Mouse (Mus musculus) A20 (cell line): ENCODE measurements around the gene Cldn9.
A peak's percentile ranks its signal among the peaks of the same experiment; 100 is the strongest.

Experiments used
- DNase-seq: peaks from one replicate; pipeline ENCODE4 v3.0.0-alpha.2; 2011; ENCODE audit warnings: low read depth, low spot score

The Cldn9 gene

DNA sequence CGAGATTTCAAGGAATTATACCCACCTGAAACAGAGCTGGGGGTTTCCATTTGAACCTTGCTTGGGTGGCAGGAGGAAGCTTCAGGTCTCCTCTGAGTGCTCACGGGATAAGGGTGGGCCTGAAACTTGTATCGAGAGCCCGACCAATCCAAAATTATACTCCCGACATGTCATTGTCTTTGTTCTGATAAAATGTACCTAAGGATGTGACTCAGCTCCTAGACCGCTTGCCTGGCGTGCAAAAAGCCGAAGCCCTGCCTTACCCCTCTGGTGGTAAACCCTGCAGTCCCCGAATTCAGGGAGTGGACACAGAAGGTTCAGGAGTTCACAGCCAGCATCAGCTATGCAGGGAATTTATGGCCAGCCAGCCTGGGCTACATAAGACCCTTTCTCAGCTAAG, 3.5 kb downstream of the Cldn9 start:
- DNase-seq = no peak

DNA sequence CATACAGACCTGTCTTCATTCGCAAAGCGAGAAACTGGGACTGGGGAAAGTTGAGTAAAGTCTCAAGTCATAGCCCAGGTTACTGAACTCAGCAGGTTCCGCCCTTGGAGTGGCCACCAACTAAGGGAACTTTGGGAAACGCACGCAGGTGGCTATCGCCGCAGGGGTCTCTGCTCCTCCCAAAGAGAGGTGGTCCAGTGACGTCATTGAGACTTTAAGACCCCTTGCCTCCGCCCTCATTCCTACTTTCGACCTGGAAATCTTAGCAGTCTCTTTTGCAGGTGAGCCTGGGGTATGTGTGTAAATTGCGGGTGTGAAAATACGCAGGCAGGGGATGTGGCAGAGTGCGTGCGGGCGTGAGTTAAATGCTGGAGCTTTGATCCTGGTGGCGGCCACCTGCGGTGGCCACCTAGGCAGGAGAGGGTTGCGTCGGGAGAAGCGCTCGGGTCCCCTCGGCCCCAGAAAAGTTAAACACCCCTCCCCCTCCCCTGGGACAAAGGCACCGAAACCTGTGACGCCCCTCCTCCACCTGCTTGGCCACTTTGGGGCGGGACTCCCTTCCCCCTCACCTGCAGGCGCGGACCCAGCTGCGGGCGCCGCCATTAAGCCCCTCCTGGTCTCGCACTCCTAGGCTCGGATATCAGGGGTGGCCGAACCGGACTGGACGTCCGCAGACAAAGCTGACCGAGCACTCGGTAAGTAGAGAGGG, 4.5 kb downstream of the Cldn9 start, which contains the start of gene Cldn6:
Cldn6 (plus strand) TSS at position 123 of the 709 bp plus-strand sequence.
- DNase-seq = no peak

DNA sequence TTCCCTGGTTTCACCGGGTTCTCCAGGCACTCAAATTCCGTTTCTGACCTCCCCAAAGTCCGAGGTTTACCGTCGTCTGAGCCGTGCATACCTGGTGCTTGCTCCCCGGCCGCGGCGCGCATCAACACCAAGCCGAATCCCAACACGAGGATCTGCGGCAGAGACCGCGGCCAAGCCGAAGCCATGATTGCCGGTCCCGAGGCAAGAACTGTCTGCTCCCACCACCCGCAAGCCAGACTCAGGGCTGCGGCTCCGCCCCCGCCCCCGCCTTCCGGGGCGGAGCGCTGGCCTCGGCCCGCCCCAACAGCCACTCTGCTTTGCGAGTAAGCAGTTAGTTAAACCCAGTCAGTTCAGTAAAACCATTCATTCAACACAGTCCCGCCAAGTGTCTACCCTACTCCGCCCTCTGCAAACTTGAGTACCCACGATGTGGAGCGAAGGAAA, 6.6 kb downstream of the Cldn9 start, which contains the start of gene Tnfrsf12a:
Tnfrsf12a (minus strand) TSS at position 233 of the 444 bp plus-strand sequence.
- peak; percentile 92 for DNase-seq

DNA sequence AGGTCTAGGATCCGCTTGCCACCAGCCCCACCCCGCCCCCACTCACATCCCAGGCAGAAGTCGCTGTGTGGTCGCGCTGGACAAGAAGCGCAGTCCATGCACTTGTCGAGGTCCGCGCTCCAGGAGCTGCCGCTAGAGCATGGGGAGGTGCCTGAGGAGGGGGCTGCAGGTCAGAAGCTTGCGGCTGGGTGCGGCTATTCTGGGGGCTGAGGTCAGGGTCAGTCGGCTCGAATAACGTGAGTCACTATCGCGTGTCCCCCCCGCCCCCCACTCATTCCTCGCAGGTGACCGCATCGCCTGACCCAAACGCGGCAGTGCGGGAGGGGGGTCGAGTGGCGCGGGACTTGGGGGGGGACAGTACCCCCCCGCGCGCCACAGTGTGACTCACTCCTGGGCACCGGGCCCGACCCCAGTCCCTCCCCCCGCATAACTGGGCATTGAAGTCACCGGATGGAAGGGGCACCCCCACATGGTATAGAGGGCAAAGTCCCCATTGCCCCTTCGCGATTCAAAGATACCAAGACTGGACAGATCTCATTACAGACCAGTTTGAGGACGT, 7.3 kb downstream of the Cldn9 start:
- no peak for DNase-seq

DNA sequence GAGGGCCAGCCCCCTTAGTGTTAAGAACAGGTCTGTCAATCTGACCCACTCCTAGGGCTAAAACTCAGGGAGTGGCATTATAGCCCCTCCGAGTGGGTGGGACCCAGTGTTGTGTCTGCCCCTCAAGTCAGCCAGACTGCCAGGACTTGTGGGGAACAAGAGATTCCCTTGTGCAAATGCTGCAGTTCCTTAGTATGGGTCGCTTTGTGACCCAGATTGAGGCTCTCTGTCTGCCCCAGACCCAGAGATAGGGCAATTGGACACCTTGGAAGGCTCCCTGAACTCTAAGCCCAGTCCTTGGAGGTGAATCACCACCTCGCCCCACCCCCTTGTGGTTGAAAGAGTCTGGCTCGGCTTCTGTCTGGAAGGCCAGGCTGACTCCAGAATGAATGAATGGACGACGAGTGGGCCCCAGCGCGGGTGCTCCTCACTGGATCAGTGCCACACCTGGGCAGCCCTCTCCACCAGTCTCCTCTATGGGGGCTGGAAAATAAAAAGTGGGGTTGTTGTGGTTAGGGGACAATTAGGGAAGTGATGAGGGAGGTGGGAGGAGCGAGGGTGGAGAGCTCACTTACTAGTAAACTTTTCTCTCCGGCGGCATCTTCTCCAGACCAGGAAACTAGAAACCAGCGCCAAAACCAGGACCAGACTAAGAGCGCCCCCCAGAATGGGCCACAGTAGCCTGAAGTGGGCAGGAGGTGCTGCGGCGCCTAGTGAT, 8.1 kb downstream of the Cldn9 start:
- DNase-seq = peak; percentile 33

DNA sequence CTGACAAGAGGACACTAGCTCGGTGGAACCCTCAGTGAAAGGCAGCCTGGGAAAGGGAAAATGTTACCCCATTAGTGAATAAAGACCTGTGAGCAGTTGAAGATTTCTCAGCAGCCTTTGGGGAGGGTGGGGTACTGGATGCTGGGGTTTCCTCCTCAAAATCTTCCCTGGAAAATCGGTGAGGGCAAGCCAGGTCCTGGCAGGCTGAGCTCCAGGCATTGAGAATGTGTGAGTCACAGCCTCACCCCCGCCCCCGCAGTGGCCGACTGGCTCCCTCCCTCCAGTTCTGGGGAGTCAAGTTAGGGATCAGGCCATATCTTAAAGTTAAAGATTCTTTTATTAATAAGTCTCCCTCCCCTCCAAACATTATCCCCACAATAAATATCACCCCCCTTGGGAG, 8.7 kb downstream of the Cldn9 start:
- DNase-seq = no peak

DNA sequence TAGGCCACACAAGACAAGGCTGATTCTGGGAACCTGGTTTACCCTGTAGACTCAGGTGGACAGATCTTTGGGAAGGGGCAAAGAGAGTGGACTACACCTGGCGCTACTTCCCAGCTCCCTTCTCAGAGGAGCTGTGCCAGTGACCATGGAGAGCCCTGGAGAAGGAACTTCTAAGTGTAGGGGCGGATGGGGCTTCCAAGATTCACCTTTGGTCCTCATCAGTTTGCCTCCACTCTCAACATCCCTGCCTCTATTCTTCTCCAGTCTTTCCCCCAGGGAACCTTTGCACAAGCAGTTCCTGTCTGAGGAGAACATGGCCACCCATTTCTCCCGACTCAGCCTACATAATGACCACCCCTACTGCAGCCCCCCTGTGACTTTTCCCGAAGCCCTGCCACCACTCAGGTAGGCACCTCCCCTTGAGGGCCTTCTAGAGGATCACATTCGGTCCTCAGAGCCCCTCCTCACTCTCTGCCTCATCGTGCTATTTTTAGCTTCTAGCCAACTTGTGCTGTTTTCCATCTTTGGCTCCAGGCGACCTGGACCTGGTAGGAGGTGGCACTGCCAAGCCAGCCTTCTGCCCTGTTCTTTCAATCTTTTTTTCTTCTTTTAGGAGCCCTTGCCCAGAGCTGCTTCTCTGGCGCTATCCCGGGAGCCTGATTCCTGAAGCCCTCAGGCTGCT, 9.4 kb downstream of the Cldn9 start:
- peak; percentile 14 for DNase-seq

DNA sequence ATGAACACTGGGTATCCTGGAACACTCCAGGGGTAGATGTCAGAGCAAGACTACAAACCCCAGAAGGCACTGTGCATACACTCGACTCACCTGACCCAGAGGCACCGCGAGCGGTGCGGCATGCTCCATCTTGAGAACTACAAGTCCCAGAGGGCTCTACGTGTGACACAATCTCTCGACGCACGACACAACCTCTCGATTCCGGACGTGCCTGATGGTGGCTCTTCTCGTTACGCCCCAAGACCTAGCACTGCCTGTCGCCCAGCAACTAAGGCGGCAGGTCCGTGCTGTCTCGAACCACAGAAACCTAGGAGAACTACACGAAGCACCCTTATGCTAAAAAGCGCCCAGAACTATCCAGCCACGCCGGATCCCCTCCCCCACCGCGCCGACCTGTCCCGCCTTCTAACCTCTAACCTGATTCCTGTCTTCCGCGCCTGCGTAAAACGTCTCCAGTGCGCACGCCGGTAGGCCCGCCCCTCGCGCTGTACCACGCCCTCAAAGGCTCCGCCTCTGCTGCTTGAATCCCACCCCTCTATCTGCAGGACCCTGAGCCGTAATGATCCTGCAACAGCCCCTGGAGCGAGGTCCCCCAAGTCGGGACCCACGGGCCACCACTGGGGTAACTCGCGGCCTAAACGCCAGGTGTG, 10.3 kb downstream of the Cldn9 start, which contains the start of the genes Hcfc1r1 and Thoc6:
Hcfc1r1 (plus strand) TSS at position 173 of the 650 bp plus-strand sequence.
Thoc6 (minus strand) TSS at position 459 of the 650 bp plus-strand sequence.
- peak; percentile 98 for DNase-seq

DNA sequence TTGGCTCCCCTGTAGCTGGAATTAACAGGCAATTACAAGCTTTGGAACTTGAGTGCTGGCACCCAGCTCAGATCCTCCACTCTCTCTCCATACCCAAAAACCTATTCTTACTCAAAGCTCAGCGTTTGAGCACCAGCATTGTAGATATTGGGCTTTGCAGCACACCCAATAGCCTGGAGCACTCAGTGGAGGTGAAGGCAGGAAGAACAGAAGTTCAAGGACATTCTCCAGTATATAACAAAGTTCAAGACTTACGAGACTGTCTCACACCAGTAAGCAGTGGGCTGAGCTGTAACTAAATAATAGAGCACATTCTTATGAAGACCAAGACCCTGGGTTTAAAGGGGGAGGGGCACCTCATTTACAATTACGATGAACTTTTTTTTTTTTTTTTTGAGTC, 11.1 kb downstream of the Cldn9 start:
- DNase-seq = peak; percentile 9

DNA sequence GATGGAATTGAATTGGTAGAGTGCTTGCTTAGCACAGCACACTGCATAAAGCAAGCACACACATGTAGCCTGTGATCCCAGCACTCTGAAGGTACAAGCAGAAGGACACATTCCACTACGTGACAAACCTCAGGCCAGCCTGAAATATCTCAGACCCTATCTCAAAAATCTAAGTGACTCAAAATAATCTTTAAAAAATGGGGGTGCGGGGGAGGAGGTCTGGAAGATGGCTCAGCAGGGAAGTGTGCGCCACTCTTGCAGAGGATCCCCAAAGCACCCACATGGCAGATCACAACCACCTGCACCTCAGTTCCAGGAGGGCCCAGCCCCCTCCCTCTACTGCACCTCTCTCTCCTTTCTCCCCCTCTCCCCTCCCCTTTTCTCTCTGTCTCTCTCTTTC, 12.3 kb downstream of the Cldn9 start:
- no peak for DNase-seq

DNA sequence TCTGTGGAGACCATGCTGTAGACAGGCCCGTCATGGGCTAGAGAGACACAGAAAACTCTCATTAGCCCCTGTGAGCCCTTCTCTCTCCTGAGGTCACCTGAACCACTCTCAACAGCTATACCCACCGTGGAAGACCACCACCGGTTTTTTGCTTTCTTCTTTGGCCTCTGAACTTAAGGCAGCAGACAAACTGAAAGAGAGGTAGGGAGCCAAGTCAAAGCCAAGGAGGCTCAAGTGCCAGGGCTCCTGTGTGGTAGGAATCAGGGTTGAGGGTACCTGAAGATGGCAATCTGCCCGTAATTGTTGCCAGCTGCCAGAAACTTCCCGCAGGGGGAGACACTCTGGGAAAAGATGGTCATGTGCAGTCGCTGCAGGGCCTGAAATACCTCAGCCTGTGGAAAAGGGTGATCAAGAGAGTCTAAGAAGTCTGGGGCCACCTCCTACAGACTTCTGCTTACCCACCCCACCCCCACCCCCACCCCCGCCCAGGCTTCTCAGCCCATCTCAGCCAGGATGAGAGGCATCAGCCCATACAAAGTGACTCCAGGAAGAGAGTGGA, 13.2 kb downstream of the Cldn9 start:
- DNase-seq = no peak

DNA sequence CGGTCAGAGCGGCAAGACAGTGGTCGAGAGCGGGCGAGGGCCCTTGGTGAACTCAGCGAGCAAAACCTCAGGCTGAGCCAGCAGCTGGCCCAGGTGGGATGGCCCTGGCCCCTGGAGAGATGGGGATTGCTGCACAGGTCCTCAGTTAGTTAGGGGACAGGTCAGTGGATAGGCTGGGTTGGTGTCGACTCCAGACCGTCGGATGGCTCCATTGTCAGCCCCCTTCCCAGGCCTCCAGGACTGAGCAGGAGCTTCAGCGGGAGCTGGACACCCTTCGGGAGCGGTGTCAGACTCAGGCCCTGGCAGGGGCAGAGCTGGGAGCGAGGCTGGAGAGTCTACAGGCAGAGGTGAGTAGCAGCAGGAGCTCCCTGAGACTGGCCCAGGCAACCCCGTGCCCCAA, 18.3 kb downstream of the Cldn9 start:
- no peak for DNase-seq

DNA sequence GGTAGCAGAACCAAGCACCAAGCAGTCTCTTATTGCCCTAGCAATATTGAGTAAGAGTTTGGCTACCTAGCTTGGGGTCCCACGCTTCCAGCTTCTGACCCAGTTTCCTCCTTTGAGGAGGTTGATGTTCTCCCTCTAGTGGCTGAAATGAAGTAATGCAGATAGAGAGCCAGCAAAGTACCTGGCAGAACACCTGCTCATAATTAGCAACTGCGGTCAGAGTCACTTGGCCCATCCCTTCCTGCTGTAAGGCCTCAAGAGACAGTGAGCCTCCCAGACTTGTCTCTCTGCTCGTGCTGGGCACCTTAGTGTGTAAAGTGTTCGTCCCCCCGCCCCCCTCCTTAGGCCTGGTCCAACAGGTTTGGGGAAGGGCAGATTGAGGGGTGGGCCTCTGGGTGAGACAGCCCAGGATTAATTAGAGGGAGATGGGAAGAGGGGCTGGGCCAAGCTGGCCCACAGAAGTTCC, 19.2 kb downstream of the Cldn9 start:
- peak; percentile 76 for DNase-seq

DNA sequence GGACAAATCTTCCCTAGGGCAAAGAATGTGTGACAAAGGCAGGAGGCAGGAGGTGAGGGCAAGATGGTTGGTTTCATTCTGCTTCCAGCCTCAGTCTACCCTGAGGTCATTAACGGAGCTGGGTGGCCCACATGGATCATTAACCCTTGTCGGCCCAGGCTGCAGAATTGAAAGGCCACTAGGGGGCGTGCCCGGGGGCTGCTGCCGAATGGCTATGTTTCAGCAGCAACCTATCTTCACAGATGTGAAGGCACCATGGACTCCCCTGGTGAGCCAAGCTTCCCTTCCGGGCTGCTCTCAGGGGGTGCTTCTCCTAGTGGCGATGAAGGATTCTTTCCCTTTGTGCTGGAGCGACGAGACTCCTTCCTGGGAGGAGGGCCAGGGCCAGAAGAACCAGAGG, 22.3 kb downstream of the Cldn9 start:
- peak; percentile 55 for DNase-seq

DNA sequence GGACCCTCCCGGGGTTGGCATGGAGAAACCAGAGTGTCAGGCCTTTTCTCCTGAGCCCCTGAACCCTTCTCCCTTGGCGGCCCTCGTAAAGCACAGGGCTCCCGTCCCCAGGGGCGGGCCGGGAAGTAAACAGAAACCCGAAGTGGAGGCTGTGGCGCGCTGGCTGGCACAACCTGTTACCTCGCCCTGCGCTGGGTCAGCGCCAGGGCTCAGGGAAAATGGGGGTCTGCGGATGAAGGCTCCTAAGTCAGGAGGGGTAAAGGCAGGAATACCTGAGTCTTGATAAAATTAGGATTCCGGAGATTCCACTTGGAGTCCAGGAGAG, 23.0 kb downstream of the Cldn9 start:
- DNase-seq = no peak

DNA sequence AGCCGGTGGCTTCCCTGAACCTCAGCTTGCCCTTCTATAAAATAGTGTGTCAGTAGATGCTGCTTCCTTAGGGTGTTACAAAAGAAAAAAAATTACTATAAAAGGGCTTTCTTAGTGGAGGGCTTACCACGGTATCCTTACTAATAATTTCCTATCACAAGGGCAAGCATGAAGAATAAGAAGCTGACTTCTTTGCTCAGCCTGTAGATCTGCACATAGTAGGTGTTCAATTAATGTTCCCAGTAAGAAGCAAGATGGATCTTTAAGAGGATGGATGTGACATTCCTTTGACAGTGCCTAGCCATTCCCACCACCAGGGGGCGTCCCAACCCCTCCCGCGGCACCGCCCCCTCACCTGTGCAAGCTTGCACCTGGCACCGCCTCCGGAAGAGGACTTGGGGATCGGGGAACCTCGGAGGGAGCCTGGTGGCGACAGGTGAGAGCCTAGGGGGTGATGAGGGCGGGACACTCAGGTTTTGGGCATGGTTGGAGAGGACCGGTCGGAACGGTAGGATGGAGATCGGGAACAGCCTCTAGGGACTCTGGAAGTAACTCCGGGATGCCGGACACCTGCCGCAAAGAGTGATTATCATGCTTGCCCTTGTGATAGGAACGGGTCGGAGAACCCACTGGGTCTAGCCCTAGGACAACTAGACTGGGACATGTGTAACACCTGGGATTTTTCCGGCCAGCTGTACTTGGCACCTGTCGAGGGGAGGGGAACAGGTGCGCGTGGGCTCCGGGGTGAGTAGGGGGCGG, 23.5 kb downstream of the Cldn9 start, which contains the start of gene Bicdl2:
Bicdl2 (plus strand) TSS at position 390 of the 759 bp plus-strand sequence.
- peak; percentile 45 for DNase-seq

DNA sequence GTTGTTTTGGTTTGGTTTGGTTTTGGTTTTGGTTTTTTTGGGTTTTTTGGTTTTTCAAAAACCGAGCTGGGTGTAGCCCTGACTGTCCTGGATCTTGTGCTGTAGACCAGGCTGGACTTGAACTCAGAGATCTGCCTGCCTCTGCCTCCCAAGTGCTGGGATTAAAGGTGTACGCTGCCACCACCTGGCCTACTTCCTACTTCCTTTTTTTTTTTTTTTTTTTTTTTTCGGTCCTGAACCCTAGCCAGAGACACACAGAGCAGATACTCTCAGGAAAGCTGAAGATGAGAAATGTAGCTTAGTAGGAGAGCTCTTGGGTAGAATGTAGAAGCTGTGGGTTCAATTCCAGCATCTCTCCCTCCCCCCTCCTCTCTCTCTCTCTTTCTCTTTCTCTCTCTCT, 25.4 kb downstream of the Cldn9 start:
- no peak for DNase-seq

DNA sequence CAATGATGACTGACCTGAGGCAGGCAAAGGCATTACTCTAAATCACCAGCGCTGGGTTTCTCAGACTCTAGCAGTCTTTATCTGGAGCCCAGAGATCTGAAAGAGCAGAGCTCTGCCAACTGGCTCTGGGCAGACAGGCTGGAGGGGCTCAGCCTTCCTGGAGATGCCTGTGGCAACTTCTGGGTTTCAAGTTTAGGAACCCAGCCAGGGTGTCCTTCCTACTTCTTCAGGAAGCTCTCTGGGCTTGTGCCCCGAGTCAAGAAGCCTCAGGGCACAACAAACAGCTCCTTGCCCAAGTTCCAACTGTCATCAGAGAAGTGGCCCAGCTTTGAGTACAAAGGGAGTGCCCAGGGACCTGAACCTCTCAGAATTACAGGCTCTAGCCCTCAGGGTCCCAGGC, 29.4 kb downstream of the Cldn9 start:
- no peak for DNase-seq

DNA sequence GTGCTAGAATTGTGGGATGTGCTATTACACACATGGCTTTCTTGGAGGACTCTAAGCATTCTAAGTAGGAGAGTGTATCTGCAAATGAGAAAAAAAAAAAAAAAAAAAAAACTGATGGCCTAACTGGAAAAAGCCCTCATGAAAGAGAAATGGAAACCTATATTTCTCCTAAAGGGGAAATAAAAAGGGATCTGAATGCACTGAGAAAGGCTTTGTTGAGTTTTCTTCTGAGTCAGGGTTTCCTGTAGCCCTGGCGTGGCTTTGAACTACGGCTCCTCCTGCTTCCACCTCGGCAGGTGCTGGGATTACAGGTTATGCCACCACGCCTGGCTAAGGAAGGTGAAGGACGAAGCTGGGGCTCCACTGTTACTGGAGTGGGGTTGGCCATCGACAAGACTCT, 29.8 kb downstream of the Cldn9 start:
- DNase-seq = peak; percentile 41

DNA sequence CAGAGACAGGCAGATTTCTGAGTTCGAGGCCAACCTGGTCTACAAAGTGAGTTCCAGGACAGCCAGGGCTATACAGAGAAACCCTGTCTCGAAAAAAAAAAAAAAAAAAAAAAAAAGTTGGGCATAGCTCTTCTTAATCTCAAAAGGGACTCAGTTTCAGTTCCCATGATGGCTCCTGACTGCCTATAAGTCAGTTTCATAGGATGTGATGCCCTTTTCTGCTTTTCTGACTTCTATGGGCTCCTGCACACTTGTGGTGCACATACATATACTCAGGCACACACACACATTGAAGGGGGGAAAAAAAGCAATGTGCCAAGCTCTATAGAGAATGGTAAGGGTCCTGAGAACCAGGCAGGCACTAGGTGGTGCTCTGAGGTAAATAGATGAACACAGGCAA, 30.5 kb downstream of the Cldn9 start:
- DNase-seq = no peak
